Mouse (Mus musculus) limb, embryonic 13.5 days (tissue): ENCODE measurements at regions not wholly inside any gene's neighbourhood (a gene's known extent, or its start where the extent isn't known, plus 50 kb on each side); places are given as distances from the start of the nearest gene placed in this dataset.

Source experiments
- ATAC-seq: fragments of 200-750 bp; cut with Nextera tagmentation; 2 replicates; pipeline ENCODE4 v1.8.0; 2017; ENCODE audit warnings: low read depth, moderate number of reproducible peaks, moderate TSS enrichment; ENCODE audit not compliant: low FRiP score
- H3K27ac ChIP-seq: fragments of 300-500 bp; sonication (generic); 2 replicates; pipeline ENCODE4 v1.5.1; 2015; ENCODE audit warnings: inconsistent platforms, mild to moderate bottlenecking, moderate library complexity
- H3K27me3 ChIP-seq: fragments of 300-500 bp; sonication (generic); 2 replicates; pipeline ENCODE4 v1.6.1; 2015; ENCODE audit warnings: mild to moderate bottlenecking, inconsistent platforms
- H3K36me3 ChIP-seq: fragments of 300-500 bp; sonication (generic); 2 replicates; pipeline ENCODE4 v1.6.1; 2015; ENCODE audit warnings: inconsistent platforms, mild to moderate bottlenecking, moderate library complexity
- H3K4me1 ChIP-seq: fragments of 300-500 bp; sonication (generic); 2 replicates; pipeline ENCODE4 v1.6.1; 2015; ENCODE audit warnings: inconsistent platforms
- H3K4me2 ChIP-seq: fragments of 300-500 bp; sonication (generic); replicated peaks from 2 replicates; pipeline ENCODE4 v1.6.1; 2015; ENCODE audit warnings: inconsistent platforms, mild to moderate bottlenecking, moderate library complexity
- H3K4me3 ChIP-seq: fragments of 300-500 bp; sonication (generic); 2 replicates; pipeline ENCODE4 v1.5.1; 2015; ENCODE audit warnings: moderate library complexity, mild to moderate bottlenecking, inconsistent platforms
- H3K9ac ChIP-seq: fragments of 300-500 bp; sonication (generic); 2 replicates; pipeline ENCODE4 v1.6.1; 2015; ENCODE audit warnings: mild to moderate bottlenecking, inconsistent platforms
- H3K9me3 ChIP-seq: fragments of 300-500 bp; sonication (generic); 2 replicates; pipeline ENCODE4 v1.6.1; 2016; ENCODE audit warnings: inconsistent platforms
- WGBS: fragments of 180-500 bp; shearing (Covaris S2); methylation state at CpG from one replicate; pipeline ENCODE4 v1.1.7; 2015; 5-methylcytosine and 5-hydroxymethylcytosine counted together

DNA sequence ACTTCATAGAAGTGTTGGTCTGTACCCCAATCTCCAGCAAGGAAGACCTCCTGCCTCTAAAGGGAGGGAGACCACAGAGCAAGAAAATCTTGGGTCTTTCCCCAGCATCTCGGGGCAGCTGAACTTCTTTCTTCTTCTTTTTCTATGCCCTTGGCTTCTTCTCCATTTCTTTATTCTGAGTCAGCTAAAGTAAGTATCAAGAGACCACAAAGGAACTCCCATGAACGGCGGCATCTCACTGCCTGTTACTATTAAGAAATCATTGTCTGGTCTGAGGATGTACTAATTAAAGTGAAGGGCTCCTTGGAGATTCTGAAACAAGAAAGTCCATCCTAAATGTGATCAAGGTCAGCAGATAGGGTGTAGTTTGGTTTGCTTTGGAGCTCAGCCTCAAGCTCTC lies 64.1 kb upstream of the Tbl1x start:
- 93% methylated on average over 3 of the region's 3 CpGs for WGBS
- H3K27me3 ChIP-seq, result no peaks in the 10 kb centered on the region
- no peak for ATAC-seq

DNA sequence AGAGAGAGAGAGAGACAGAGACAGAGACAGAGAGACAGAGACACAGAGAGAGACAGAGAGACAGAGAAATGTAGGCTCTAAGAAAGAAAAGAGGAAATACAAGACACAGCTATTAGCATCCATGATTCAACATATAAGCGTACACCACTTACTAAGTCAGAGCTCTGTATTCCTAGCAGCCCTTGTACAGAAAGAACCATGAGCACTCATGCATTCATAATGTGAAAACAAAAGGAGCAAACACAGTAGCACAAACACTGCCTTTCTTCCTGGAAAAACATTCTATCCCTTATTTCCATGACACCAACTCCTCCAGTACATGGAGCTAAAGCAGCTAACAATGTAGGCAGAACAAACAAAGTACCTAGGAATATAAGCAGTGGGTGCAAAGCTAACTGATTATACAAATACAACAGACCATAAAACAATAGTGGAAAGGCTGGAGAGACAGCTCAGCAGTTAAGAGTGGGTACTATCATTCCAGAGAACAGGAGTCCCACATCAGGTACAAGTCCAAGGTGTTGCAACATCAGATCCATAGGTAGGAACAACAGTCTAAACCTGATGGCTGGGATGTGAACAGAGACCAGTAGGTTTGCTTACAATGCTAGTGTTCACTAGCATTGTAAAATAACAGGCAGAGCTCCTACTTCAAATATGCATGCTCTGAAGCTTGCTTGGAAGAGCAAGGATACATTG lies 58.7 kb upstream of the Tbl1x start:
- H3K9me3 ChIP-seq, result no peaks in the 10 kb centered on the region
- 96% methylated on average over 1 of the region's 1 CpGs for WGBS
- H3K4me1 ChIP-seq, result no peaks in the 10 kb centered on the region
- no peak overlapping the region for H3K27ac ChIP-seq
- ATAC-seq, result no peak
- H3K4me2 ChIP-seq, result no peak overlapping the region
- no peak overlapping the region for H3K4me3 ChIP-seq
- H3K9ac ChIP-seq, result no peak overlapping the region
- no peaks in the 10 kb centered on the region for H3K27me3 ChIP-seq
- no peaks in the 10 kb centered on the region for H3K36me3 ChIP-seq

More for the DNA sequence above, 64.1 kb upstream of the Tbl1x start:
- Histone ChIP-seq H3K27ac (no peak overlapping the region), H3K4me1 (no peaks in the 10 kb centered on the region), H3K4me3 (no peak overlapping the region), H3K9me3 (no peaks in the 10 kb centered on the region), H3K36me3 (no peaks in the 10 kb centered on the region), H3K4me2 (no peak overlapping the region), H3K9ac (no peak overlapping the region)
